Mouse (Mus musculus): ENCODE data around the gene Terf2.

DNA sequence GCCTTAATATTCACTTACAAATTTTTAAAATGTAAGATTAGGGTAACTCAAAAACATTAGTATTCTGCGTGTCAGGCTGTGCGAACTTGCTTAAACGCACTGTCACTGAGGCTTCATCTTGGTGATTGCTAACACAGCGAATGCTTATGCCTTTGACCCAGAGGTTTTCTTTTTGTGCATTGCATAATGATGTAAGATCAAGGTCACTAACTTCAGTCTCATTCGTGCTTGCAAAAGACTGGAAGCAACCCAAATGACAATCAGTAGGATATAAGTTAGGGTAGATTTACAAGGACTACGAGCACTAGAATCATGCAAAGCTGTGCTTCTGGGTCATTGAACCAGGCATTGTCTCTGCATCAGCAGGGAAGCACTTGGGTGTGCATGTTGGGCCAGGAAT lies 41.2 kb upstream of the Terf2 start:
- no peak for TF ChIP-seq POLR2A (IDR thresholded peaks at IDR 0.05; ENCODE audit: insufficient read depth, low read depth, low read length)
- no peak for TF ChIP-seq EP300 (IDR thresholded peaks at IDR 0.05; ENCODE audit: insufficient read depth, low read depth, low read length)
